Mouse (Mus musculus): Measurements from ENCODE around the gene Ctu1.

- TF ChIP-seq CTCF (IDR thresholded peaks at IDR 0.05; ENCODE audit: insufficient read depth, low read depth, low read length) = no peak
- no peak for TF ChIP-seq POLR2A (IDR thresholded peaks at IDR 0.05; ENCODE audit: insufficient read depth, low read depth, low read length)
These were observed 13.3 kb downstream of the Ctu1 start for GRCm38 (mm10) chr7:43685088-43685487.
